Mouse (Mus musculus) CH12.LX (cell line): ENCODE results near the gene Sipa1l3. TPM values are rescaled to one million over a fixed set of nuclear protein-coding genes. Genes with fewer than 3 reads are reported as not detected.

Experiments used
- DNase-seq: peaks from one replicate; pipeline ENCODE4 v3.0.0-alpha.2; 2013; ENCODE audit errors: extremely low read depth
- H3K27ac ChIP-seq: 2 replicates; pipeline ENCODE4 v1.5.1; 2012; ENCODE audit warnings: low read depth, mild to moderate bottlenecking, control low read depth, moderate library complexity; ENCODE audit not compliant: insufficient read depth
- H3K27me3 ChIP-seq: replicated peaks from 2 replicates; pipeline ENCODE3; 2012; ENCODE audit warnings: inconsistent platforms
- H3K36me3 ChIP-seq, 2 experiments: replicated peaks in 1 of 2; 2 replicates each; pipeline versions ENCODE3 to v1.6.1; 2012; ENCODE audit warnings: inconsistent platforms in 1 of 2, low read length in 1 of 2, mild to moderate bottlenecking in 1 of 2, mixed read lengths in 1 of 2, moderate library complexity in 1 of 2; ENCODE audit not compliant: control insufficient read depth in 1 of 2, insufficient read depth in 1 of 2
- H3K4me1 ChIP-seq, 2 experiments: 2 replicates each; pipeline ENCODE4 v1.6.1; 2012; ENCODE audit warnings: inconsistent platforms in 1 of 2, moderate library complexity in 1 of 2; ENCODE audit not compliant: insufficient read depth in 2 of 2, control insufficient read depth in 1 of 2
- H3K4me2 ChIP-seq: 2 replicates; pipeline ENCODE4 v1.6.1; 2012; ENCODE audit warnings: low read depth, mild to moderate bottlenecking, control low read depth; ENCODE audit not compliant: poor library complexity, insufficient read depth, severe bottlenecking
- H3K4me3 ChIP-seq, 3 experiments: fragments of 150-350 bp in 1 of 3; sonication (generic) in 1 of 3; replicated peaks in 1 of 3; 2 replicates each; pipeline versions ENCODE3 to v1.5.1; 2011 to 2012; ENCODE audit warnings: low read depth in 2 of 3, low read length in 2 of 3, mild to moderate bottlenecking in 2 of 3, moderate library complexity in 2 of 3, control low read depth in 1 of 3, improper control_type of control experiment in 1 of 3, inconsistent platforms in 1 of 3, mixed read lengths in 1 of 3; ENCODE audit not compliant: poor library complexity in 1 of 3
- H3K79me2 ChIP-seq: replicated peaks from 2 replicates; pipeline ENCODE4 v1.6.1; 2012; ENCODE audit warnings: mild to moderate bottlenecking, moderate library complexity; ENCODE audit not compliant: control insufficient read depth, poor library complexity, insufficient read depth, severe bottlenecking; ENCODE audit errors: extremely low read depth
- H3K9ac ChIP-seq: 2 replicates; pipeline ENCODE4 v1.6.1; 2012; ENCODE audit warnings: low read depth, mild to moderate bottlenecking, control low read depth, moderate library complexity; ENCODE audit not compliant: insufficient read depth
- H3K9me3 ChIP-seq: replicated peaks from 2 replicates; pipeline ENCODE3; 2012; ENCODE audit warnings: low read length, inconsistent platforms, mixed read lengths
- BHLHE40 ChIP-seq: IDR thresholded peaks from 2 replicates; pipeline ENCODE4 v1.6.1; 2011; ENCODE audit warnings: mild to moderate bottlenecking, low read depth, low read length, improper control_type of control experiment
- CHD1 ChIP-seq: IDR thresholded peaks from 2 replicates; pipeline ENCODE4 v1.6.1; 2012; ENCODE audit warnings: low read depth, low read length, improper control_type of control experiment, inconsistent platforms
- CHD2 ChIP-seq: IDR thresholded peaks from 2 replicates; pipeline ENCODE4 v1.6.1; 2011; ENCODE audit warnings: low read length, improper control_type of control experiment
- E2F4 ChIP-seq: IDR thresholded peaks from 2 replicates; pipeline ENCODE4 v1.6.1; 2011; ENCODE audit warnings: low read depth, low read length, improper control_type of control experiment; ENCODE audit not compliant: insufficient replicate concordance
- ETS1 ChIP-seq: conservative IDR thresholded peaks from 2 replicates; pipeline ENCODE4 v1.6.1; 2012; ENCODE audit warnings: low read depth, mild to moderate bottlenecking, inconsistent platforms, low read length, improper control_type of control experiment, moderate library complexity
- GABPA ChIP-seq: IDR thresholded peaks from 2 replicates; pipeline ENCODE4 v1.6.1; 2012; ENCODE audit warnings: low read depth, low read length, improper control_type of control experiment, inconsistent platforms; ENCODE audit not compliant: insufficient replicate concordance
- IRF4 ChIP-seq: IDR thresholded peaks from 2 replicates; pipeline ENCODE4 v1.6.1; 2014; ENCODE audit warnings: low read depth, mild to moderate bottlenecking, inconsistent platforms, low read length, improper control_type of control experiment
- JUN ChIP-seq: IDR thresholded peaks from 2 replicates; pipeline ENCODE4 v1.6.1; 2011; ENCODE audit warnings: low read depth, mild to moderate bottlenecking, low read length, improper control_type of control experiment, moderate library complexity; ENCODE audit not compliant: insufficient read depth
- KAT2A ChIP-seq: IDR thresholded peaks from 2 replicates; pipeline ENCODE4 v1.6.1; 2012; ENCODE audit warnings: low read length, improper control_type of control experiment, inconsistent platforms; ENCODE audit not compliant: insufficient replicate concordance
- MXI1 ChIP-seq: IDR thresholded peaks from 2 replicates; pipeline ENCODE4 v1.6.1; 2011; ENCODE audit warnings: mild to moderate bottlenecking, low read depth, low read length, improper control_type of control experiment
- NELFE ChIP-seq: IDR thresholded peaks from 2 replicates; pipeline ENCODE4 v1.6.1; 2011; ENCODE audit warnings: low read depth, low read length, improper control_type of control experiment
- PAX5 ChIP-seq: IDR thresholded peaks from 2 replicates; pipeline ENCODE4 v1.6.1; 2012; ENCODE audit warnings: low read length, inconsistent platforms, mixed read lengths
- POLR2A ChIP-seq: IDR thresholded peaks from 2 replicates; pipeline ENCODE4 v1.6.1; 2011; ENCODE audit warnings: low read depth, mild to moderate bottlenecking, improper control_type of control experiment, low read length
- POLR2AphosphoS2 ChIP-seq: IDR thresholded peaks from 2 replicates; pipeline ENCODE4 v1.6.1; 2011; ENCODE audit warnings: low read depth, low read length, improper control_type of control experiment
- RAD21 ChIP-seq: IDR thresholded peaks from 2 replicates; pipeline ENCODE4 v1.6.1; 2011; ENCODE audit warnings: low read depth, mild to moderate bottlenecking, low read length, improper control_type of control experiment, moderate library complexity
- SIN3A ChIP-seq: IDR thresholded peaks from 2 replicates; pipeline ENCODE4 v1.6.1; 2012; ENCODE audit warnings: low read length, improper control_type of control experiment, inconsistent platforms
- TCF12 ChIP-seq: IDR thresholded peaks from 2 replicates; pipeline ENCODE4 v1.6.1; 2014; ENCODE audit warnings: low read depth, mild to moderate bottlenecking, inconsistent platforms, low read length, improper control_type of control experiment
- UBTF ChIP-seq: IDR thresholded peaks from 2 replicates; pipeline ENCODE4 v1.6.1; 2012; ENCODE audit warnings: low read depth, mild to moderate bottlenecking, inconsistent platforms, low read length, improper control_type of control experiment, moderate library complexity
- ZC3H11A ChIP-seq: IDR thresholded peaks from 2 replicates; pipeline ENCODE4 v1.6.1; 2012; ENCODE audit warnings: low read depth, mild to moderate bottlenecking, inconsistent platforms, low read length, improper control_type of control experiment
- ZNF384 ChIP-seq: IDR thresholded peaks from 2 replicates; pipeline ENCODE4 v1.6.1; 2012; ENCODE audit warnings: low read depth, low read length, improper control_type of control experiment, inconsistent platforms
- dilution Hi-C: fragments of 300-500 bp; cut with MboI; formaldehyde crosslinking; loops from 2 replicates; pipeline ENCODE4 v1.14.3; 2020; ENCODE audit warnings: low sequenced_read_pairs; ENCODE audit not compliant: extremely low pct_unique_long_range_greater_than_20kb, extremely low pct_ligation_motif_present
- in situ Hi-C: fragments of 300-500 bp; cut with MboI; formaldehyde crosslinking; loops from 3 replicates; pipeline ENCODE4 v1.14.3; 2019; ENCODE audit warnings: low sequenced_read_pairs, low pct_ligation_motif_present, low pct_unique_long_range_greater_than_20kb, mixed read lengths
- polyA plus RNA-seq: library from polyadenylated mRNA; unstranded; fragments of >175 nt; gene quantifications from 2 replicates; pipeline ENCODE4 v1.2.1, GENCODE M21; 2012; ENCODE audit warnings: low read depth; ENCODE audit not compliant: insufficient read length
- total RNA-seq, 2 experiments: library from RNA; depleted of rRNA; stranded (reverse); fragments of 300-350 nt in 1 of 2; fragments of >200 nt in 1 of 2; gene quantifications; 2 replicates each; pipeline ENCODE4 v1.2.3; 2012 to 2014

Sipa1l3 gene
- total and polyA plus RNA-seq, 3 experiments: 1.6 to 8.8 (median 5.9) TPM

DNA sequence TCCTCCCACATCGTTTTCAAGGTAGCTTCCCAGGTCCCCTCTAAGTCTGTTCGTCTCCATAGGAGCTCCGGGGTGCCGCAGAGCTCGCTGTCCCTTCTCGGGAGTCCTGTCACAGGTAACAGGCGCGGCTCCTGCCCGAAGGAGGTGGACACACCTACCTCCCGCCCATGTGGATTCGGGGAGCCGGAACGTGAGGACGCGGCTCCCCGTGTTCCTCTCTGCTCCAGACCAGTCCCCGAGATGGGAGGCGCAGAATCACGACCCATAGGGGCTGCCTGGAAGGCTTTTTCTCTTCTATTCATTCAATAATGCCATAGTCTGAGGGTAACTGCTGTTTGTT, 740 bp upstream of the Sipa1l3 start:
- Histone ChIP-seq H3K27me3 (peaks cover 2% of the 10 kb centered on the region), H3K79me2 (no peaks in the 10 kb centered on the region), H3K4me3 (peak overlapping the region; percentile 53 to 95 (median 89)), H3K9ac (peak overlapping the region; percentile 24; the same call in 1 of the 2 replicates), H3K4me1 (peaks cover 0 to 14% of the 10 kb centered on the region in 2 experiments; a peak in 2 of 4 replicates), H3K27ac (no peak overlapping the region), H3K36me3 (peaks cover 0 to 2% of the 10 kb centered on the region in 2 experiments), H3K9me3 (no peaks in the 10 kb centered on the region), H3K4me2 (peak overlapping the region; percentile 89)
- TF ChIP-seq MXI1 (no peak), JUN (no peak), POLR2AphosphoS2 (no peak), KAT2A (no peak), ZC3H11A (no peak), POLR2A (no peak), CHD2 (no peak), IRF4 (no peak)
- no peak for DNase-seq
- in situ Hi-C loops (loop anchor here (25.0 kb wide), 1 partner anchor 457 kb away; no protein-coding TSS in a partner anchor), dilution Hi-C loops (no loop called here)

DNA sequence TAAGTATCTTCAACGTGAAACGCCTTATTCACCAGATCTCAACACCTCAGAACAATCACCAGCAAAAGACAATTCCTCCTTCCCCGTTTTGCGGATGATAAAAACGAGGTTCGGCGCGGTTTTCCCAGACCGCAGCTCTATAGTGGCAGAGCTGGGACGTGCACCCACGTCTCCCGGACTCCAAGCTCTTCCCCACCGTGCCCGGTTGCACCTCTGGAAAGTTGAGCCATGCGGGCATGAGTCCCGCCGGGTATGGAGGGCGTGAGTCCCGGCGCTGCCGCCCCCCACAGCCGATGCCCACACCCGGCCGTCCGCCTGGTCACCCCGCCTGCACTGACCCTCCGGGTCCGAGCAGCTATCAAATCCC, 404 bp downstream of the Sipa1l3 start:
- in situ Hi-C loops (loop anchor here (25.0 kb wide), 1 partner anchor 456 kb away; no protein-coding TSS in a partner anchor), dilution Hi-C loops (no loop called here)
- H3K9me3 ChIP-seq: no peaks in the 10 kb centered on the region
- TF ChIP-seq CHD1 (no peak), POLR2A (no peak), ETS1 (no peak)
- H3K9ac ChIP-seq: peak overlapping the region; percentile 64
- peak overlapping the region; percentile 33 for H3K4me2 ChIP-seq
- peaks cover 0 to 14% of the 10 kb centered on the region in 2 experiments; a peak in 2 of 4 replicates for H3K4me1 ChIP-seq
- no peaks in the 10 kb centered on the region for H3K79me2 ChIP-seq
- DNase-seq: no peak
- peak overlapping the region; percentile 80 to 95 (median 89) for H3K4me3 ChIP-seq
- H3K27me3 ChIP-seq: peaks cover 2% of the 10 kb centered on the region
- peaks cover 0 to 2% of the 10 kb centered on the region in 2 experiments for H3K36me3 ChIP-seq
- no peak overlapping the region for H3K27ac ChIP-seq

GRCm38 (mm10) chr7:29517178-29517577, 1.3 kb downstream of the Sipa1l3 start:
- H3K4me1 ChIP-seq: peaks cover 0 to 18% of the 10 kb centered on the region in 2 experiments; a peak in 2 of 4 replicates
- TF ChIP-seq GABPA (no peak), BHLHE40 (no peak), JUN (no peak), UBTF (no peak), PAX5 (no peak), E2F4 (no peak), ZNF384 (no peak), TCF12 (no peak), CHD1 (no peak), ZC3H11A (no peak), RAD21 (no peak), SIN3A (no peak), NELFE (no peak)
- H3K27ac ChIP-seq: no peak overlapping the region
- H3K4me3 ChIP-seq: peak overlapping the region in 1 of 3 experiments; percentile 80
- H3K9ac ChIP-seq: no peak overlapping the region
- H3K36me3 ChIP-seq: peaks cover 0 to 2% of the 10 kb centered on the region in 2 experiments
- H3K27me3 ChIP-seq: peaks cover 2% of the 10 kb centered on the region
- no peak for DNase-seq
- H3K4me2 ChIP-seq: no peak overlapping the region
- in situ Hi-C loops (loop anchor here (25.0 kb wide), 1 partner anchor 455 kb away; no protein-coding TSS in a partner anchor), dilution Hi-C loops (no loop called here)
- no peaks in the 10 kb centered on the region for H3K9me3 ChIP-seq
- H3K79me2 ChIP-seq: no peaks in the 10 kb centered on the region
